Mouse (Mus musculus) midbrain, embryonic 13.5 days (tissue): ENCODE data around the gene Trappc2. TPM values are rescaled to one million over a fixed set of nuclear protein-coding genes. Genes with fewer than 3 reads are reported as not detected.

ENCODE experiments used
- ATAC-seq: fragments of 200-750 bp; cut with Nextera tagmentation; 2 replicates; pipeline ENCODE4 v1.8.0; 2017; ENCODE audit warnings: mild to moderate bottlenecking, moderate TSS enrichment, moderate library complexity
- H3K27ac ChIP-seq: fragments of 300-500 bp; sonication (generic); 2 replicates; pipeline ENCODE4 v1.5.1; 2015; ENCODE audit warnings: inconsistent platforms, mild to moderate bottlenecking, moderate library complexity
- H3K27me3 ChIP-seq: fragments of 300-500 bp; sonication (generic); 2 replicates; pipeline ENCODE4 v1.6.1; 2015; ENCODE audit warnings: mild to moderate bottlenecking, inconsistent platforms
- H3K36me3 ChIP-seq: fragments of 300-500 bp; sonication (generic); 2 replicates; pipeline ENCODE4 v1.6.1; 2015; ENCODE audit warnings: mild to moderate bottlenecking, inconsistent platforms
- H3K4me1 ChIP-seq: fragments of 300-500 bp; sonication (generic); replicated peaks from 2 replicates; pipeline ENCODE4 v1.6.1; 2015; ENCODE audit warnings: inconsistent platforms
- H3K4me2 ChIP-seq: fragments of 300-500 bp; sonication (generic); replicated peaks from 2 replicates; pipeline ENCODE4 v1.6.1; 2015; ENCODE audit warnings: moderate library complexity, mild to moderate bottlenecking, inconsistent platforms
- H3K4me3 ChIP-seq: fragments of 300-500 bp; sonication (generic); replicated peaks from 2 replicates; pipeline ENCODE4 v1.5.1; 2015; ENCODE audit warnings: mild to moderate bottlenecking, inconsistent platforms
- H3K9ac ChIP-seq: fragments of 300-500 bp; sonication (generic); replicated peaks from 2 replicates; pipeline ENCODE4 v1.6.1; 2015; ENCODE audit warnings: mild to moderate bottlenecking, inconsistent platforms
- H3K9me3 ChIP-seq: fragments of 300-500 bp; sonication (generic); 2 replicates; pipeline ENCODE4 v1.6.1; 2016; ENCODE audit warnings: mild to moderate bottlenecking, inconsistent platforms
- WGBS: fragments of 180-500 bp; shearing (Covaris S2); methylation state at CpG from one replicate; pipeline ENCODE4 v1.1.7; 2015; 5-methylcytosine and 5-hydroxymethylcytosine counted together
- polyA plus RNA-seq: library from polyadenylated mRNA; unstranded; fragments of >200 nt; fragmentation: Nextera tagmentation; extraction: Ambion mirVana; gene quantifications from 2 replicates; pipeline ENCODE4 v1.2.1, GENCODE M21; 2015

Trappc2 gene
- polyA plus RNA-seq, 1 experiment from 2014 or later: 77.0 TPM

DNA sequence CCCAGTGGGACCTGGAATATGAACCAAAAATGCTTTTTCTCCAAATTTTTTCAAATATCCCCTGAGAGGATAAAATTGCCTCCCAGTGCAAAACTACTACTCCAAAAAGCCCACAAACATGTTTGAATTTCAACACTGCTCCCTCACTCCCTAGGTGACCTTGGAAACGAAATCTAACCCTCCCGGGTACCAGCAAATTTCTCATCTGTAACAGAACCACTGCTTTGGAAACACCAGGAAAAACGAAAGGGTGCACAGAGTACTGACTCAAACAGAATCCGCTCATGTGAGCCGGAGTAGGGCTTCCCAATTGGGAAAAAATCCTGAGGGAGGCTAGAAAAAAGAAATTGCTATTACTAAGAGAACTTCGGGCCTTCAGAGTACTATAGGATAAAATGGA lies 37.0 kb downstream of the Trappc2 start:
- Histone ChIP-seq H3K4me3 (no peak overlapping the region), H3K36me3 (no peaks in the 10 kb centered on the region), H3K4me2 (peak overlapping the region; percentile 64), H3K4me1 (peaks cover 9% of the 10 kb centered on the region; the same call in 1 of the 2 replicates), H3K9me3 (no peaks in the 10 kb centered on the region), H3K9ac (no peak overlapping the region), H3K27me3 (0 out of 2 replicates have a peak, but pooled peaks cover 2% of the 10 kb centered on the region), H3K27ac (no peak overlapping the region)
- WGBS: 78% methylated on average over 6 of the region's 6 CpGs
- ATAC-seq: no peak

DNA sequence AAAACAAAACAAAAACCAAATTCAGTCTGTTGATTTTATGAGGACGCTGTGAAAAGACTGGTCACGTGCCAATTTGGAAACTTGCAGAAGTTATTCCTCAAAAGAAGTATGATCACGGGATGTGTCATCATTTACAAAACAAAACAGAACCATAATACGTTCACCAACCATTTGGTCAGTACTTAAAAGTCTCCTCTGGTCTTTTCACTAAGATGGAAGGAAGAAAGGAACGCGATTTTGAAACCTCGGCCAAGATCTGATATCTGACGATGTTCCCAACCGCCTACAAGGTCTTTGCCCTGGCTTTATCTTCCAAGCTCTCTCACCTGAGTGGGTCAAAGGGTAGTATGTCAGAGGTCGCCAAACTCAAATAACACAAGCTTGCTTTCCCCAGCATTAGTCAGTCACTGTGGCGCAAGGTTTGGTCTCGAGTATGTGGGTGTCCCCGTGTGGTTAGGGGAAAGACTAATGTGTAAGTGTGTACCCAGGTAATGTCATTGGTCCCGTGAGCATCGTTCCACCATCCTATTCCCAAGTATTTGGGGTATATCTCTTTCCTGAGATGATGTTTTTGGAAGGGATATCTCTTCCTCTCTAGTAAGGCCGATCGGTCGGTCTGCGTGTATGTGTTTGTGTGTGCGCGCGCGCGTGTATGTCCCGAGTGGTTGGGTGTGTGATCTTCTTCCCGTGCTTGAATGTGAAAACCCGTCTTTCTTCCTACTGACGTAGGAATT lies 38.4 kb downstream of the Trappc2 start:
- Histone ChIP-seq H3K4me2 (peak overlapping the region; percentile 64), H3K27me3 (0 out of 2 replicates have a peak, but pooled peaks cover 2% of the 10 kb centered on the region), H3K9me3 (no peaks in the 10 kb centered on the region), H3K27ac (peak overlapping the region; percentile 81; the same call in 1 of the 2 replicates), H3K4me3 (peak overlapping the region; percentile 61), H3K4me1 (peaks cover 9% of the 10 kb centered on the region; the same call in 1 of the 2 replicates), H3K36me3 (no peaks in the 10 kb centered on the region), H3K9ac (peak overlapping the region; percentile 77)
- ATAC-seq: peak; percentile 30
- WGBS: 21% methylated on average over 28 of the region's 28 CpGs

GRCm38 (mm10) chrX:166479365-166479983 lies 39.1 kb downstream of the Trappc2 start, which contains the start of gene Rab9:
Gene Rab9, minus strand, starts transcription at chrX:166479867.
- H3K4me1 ChIP-seq: peaks cover 9% of the 10 kb centered on the region; the same call in 1 of the 2 replicates
- no peaks in the 10 kb centered on the region for H3K36me3 ChIP-seq
- H3K27me3 ChIP-seq: no peaks in the 10 kb centered on the region
- H3K4me2 ChIP-seq: peak within 1 kb of the TSS; percentile 64
- H3K9me3 ChIP-seq: no peaks in the 10 kb centered on the region
- H3K27ac ChIP-seq: peak within 1 kb of the TSS; percentile 81
- peak; percentile 99 for ATAC-seq
- H3K4me3 ChIP-seq: peak within 1 kb of the TSS; percentile 61
- WGBS: 17% methylated on average over 39 of the region's 41 CpGs
- H3K9ac ChIP-seq: peak within 1 kb of the TSS; percentile 77

DNA sequence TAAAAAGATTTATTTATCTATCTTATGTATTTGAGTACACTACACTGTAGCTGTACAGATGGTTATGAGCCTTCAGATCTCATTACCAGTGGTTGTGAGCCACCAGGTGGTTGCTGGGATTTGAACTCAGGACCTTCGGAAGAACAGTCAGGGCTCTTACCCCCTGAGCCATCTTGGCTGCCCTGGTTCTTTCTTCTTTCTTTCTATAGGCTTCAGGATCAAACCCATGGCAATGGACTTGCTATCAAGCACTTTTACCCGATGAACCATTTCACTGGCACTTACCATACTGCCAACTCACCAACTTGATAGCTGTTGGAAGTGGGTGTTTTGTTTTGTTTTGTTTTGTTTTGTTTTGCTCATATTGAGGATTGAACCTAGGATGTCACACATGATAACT lies 54.7 kb downstream of the Trappc2 start:
- Histone ChIP-seq H3K4me2 (no peak overlapping the region), H3K27me3 (no peaks in the 10 kb centered on the region), H3K4me1 (no peaks in the 10 kb centered on the region), H3K27ac (no peak overlapping the region), H3K4me3 (no peak overlapping the region), H3K36me3 (no peaks in the 10 kb centered on the region), H3K9ac (no peak overlapping the region), H3K9me3 (no peaks in the 10 kb centered on the region)
- 93% methylated on average over 2 of the region's 2 CpGs for WGBS
- ATAC-seq: no peak

DNA sequence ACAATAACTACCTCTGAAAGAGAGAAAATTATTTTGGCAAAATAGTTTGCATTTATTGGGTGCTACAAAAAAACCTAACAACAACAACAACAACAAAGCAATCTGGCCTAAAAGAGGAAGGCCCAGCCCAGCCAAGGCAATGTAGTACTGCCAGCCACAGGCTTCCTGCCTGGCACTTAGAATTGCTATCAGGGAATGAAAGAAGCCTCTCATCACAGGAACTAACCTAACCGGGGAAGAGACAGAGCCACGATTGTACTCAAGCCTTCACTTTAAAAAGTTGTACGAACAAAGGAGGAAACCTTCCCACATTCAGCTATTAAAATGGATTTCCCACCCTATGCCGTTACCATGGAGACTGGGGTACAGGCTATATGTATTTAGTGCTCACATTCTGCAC lies 57.4 kb downstream of the Trappc2 start:
- no peaks in the 10 kb centered on the region for H3K4me1 ChIP-seq
- no peak overlapping the region for H3K4me3 ChIP-seq
- no peak overlapping the region for H3K9ac ChIP-seq
- H3K36me3 ChIP-seq: peaks cover 7% of the 10 kb centered on the region
- no peak overlapping the region for H3K27ac ChIP-seq
- H3K27me3 ChIP-seq: 0 out of 2 replicates have a peak, but pooled peaks cover 4% of the 10 kb centered on the region
- no peak for ATAC-seq
- WGBS: 51% methylated on average over 4 of the region's 4 CpGs
- H3K9me3 ChIP-seq: no peaks in the 10 kb centered on the region
- no peak overlapping the region for H3K4me2 ChIP-seq

DNA sequence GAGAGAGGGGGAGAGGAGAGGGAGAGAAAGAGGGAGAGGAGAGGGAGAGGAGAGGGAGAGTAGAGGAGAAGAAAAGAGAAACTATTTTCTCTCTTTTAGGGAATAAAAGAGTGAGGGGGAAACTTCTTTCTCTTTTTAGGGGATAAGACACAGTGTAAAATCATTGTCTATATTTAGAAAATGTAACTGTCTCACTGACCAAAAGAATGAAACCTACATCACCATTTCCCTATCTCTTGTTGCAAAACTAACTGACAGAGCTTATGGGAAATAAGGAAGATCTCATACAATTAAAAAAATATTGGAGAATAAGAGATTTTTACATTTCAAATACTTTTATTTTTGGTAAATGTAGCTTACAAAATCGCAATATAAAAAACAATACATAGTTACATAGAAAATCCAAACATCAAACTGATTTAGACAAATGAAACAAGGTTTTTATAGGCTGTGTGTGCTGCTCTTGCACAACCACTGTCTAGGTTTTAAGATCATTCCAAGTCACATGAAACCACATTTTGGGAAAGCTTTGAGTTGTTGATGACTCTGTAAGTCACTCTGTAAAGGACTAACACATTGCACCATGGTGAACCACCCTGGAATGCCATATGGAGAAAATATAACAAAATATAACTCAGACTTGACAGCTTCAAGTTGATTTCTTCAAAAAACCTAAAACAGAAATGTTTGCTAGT lies 59.3 kb downstream of the Trappc2 start:
- H3K27me3 ChIP-seq: 0 out of 2 replicates have a peak, but pooled peaks cover 4% of the 10 kb centered on the region
- no peak for ATAC-seq
- 74% methylated on average over 1 of the region's 1 CpGs for WGBS

More for the DNA sequence above, 59.3 kb downstream of the Trappc2 start:
- Histone ChIP-seq H3K4me2 (no peak overlapping the region), H3K9ac (no peak overlapping the region), H3K36me3 (peaks cover 13% of the 10 kb centered on the region), H3K4me1 (no peaks in the 10 kb centered on the region), H3K9me3 (no peaks in the 10 kb centered on the region), H3K4me3 (no peak overlapping the region), H3K27ac (no peak overlapping the region)

Other genes starting within 250 kb of the Trappc2 start
- 271 and 286 TPM in 2 replicates for gene Gpm6b, start 201.7 kb upstream of the Trappc2 start, polyA plus RNA-seq
- 7.5 and 8.3 TPM in 2 replicates for gene Ofd1, start 130 bp downstream of the Trappc2 start, polyA plus RNA-seq
- 40.7 and 50.2 TPM in 2 replicates for gene Rab9, start 39.3 kb downstream of the Trappc2 start, polyA plus RNA-seq
- gene Tceanc, start 78.0 kb downstream of the Trappc2 start, polyA plus RNA-seq: 9.4 and 10.1 TPM in 2 replicates
- 1.0 and 1.8 TPM in 2 replicates for gene Egfl6, start 145.1 kb downstream of the Trappc2 start, polyA plus RNA-seq